Mouse (Mus musculus) spleen, adult 2 months (tissue): ENCODE data around the gene Antxr1. TPM values are rescaled to one million over a fixed set of nuclear protein-coding genes. Genes with fewer than 3 reads are reported as not detected.

Experiments
- DNase-seq, 2 experiments: peaks; one replicate each; pipeline versions ENCODE4 v3.0.0 to v3.0.0-alpha.2; 2012 to 2021; ENCODE audit warnings: low spot score in 2 of 2, low read depth in 1 of 2
- H3K27ac ChIP-seq: fragments of 200-500 bp; 2 replicates; pipeline ENCODE4 v1.5.1; 2012; ENCODE audit warnings: low read length, inconsistent platforms; ENCODE audit not compliant: insufficient read depth
- H3K27me3 ChIP-seq: fragments of 200-500 bp; 2 replicates; pipeline ENCODE4 v1.6.1; 2012; ENCODE audit warnings: mild to moderate bottlenecking, moderate library complexity, low read length, inconsistent platforms; ENCODE audit not compliant: control insufficient read depth, insufficient read depth
- H3K36me3 ChIP-seq: fragments of 200-500 bp; 2 replicates; pipeline ENCODE4 v1.6.1; 2012; ENCODE audit warnings: mild to moderate bottlenecking, low read length, inconsistent platforms; ENCODE audit not compliant: control insufficient read depth, insufficient read depth
- H3K4me1 ChIP-seq: fragments of 200-500 bp; 2 replicates; pipeline ENCODE4 v1.6.1; 2011; ENCODE audit warnings: inconsistent platforms; ENCODE audit not compliant: control insufficient read depth, insufficient read depth, insufficient read length
- H3K4me3 ChIP-seq: fragments of 200-500 bp; 2 replicates; pipeline ENCODE4 v1.5.1; 2011; ENCODE audit warnings: mild to moderate bottlenecking, inconsistent platforms; ENCODE audit not compliant: insufficient read depth, insufficient read length; ENCODE audit errors: extremely low read depth
- CTCF ChIP-seq: fragments of 200-500 bp; IDR thresholded peaks from 2 replicates; pipeline ENCODE4 v1.5.1; 2011; ENCODE audit warnings: mild to moderate bottlenecking, inconsistent platforms; ENCODE audit not compliant: insufficient read depth, insufficient read length, insufficient replicate concordance; ENCODE audit errors: extremely low read depth
- POLR2A ChIP-seq: fragments of 200-500 bp; IDR thresholded peaks from 2 replicates; pipeline ENCODE4 v1.6.1; 2011; ENCODE audit warnings: low read depth, low read length, inconsistent platforms
- WGBS: fragments of 180-500 bp; shearing (Covaris S2); methylation state at CpG from one replicate; pipeline ENCODE4 v1.1.7; 2018; 5-methylcytosine and 5-hydroxymethylcytosine counted together
- polyA plus RNA-seq: library from polyadenylated mRNA; depleted of rRNA; stranded (reverse); fragments of >200 nt; gene quantifications from 2 replicates; pipeline ENCODE4 v1.2.3, GENCODE M21; 2012

Antxr1 gene
- polyA plus RNA-seq, 1 experiment = 4.2 TPM

- no peaks in the 10 kb centered on the region for H3K27me3 ChIP-seq
Observed at GRCm38 (mm10) chr6:87133966-87134546, 201.6 kb downstream of the Antxr1 start.

DNA sequence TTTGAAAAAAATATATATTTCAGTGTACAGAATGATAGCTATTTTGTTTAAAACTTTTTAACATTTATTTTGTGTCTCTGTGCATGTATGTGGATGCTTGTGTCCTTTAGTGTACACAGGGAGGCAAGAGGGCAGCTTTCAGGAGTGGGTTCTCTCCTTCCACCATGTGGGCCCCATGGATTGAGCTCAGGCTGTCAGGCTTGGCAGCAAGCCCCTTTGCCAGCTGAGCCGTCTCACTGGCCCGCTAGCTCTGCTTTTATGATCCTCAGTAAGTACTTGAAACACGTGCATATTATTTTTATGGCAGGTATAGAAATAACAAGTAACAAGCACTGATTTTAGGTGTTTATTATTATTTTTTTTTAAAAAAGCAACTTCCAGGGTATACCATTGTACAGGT is 202.1 kb downstream of the Antxr1 start:
- Histone ChIP-seq H3K4me3 (no peak overlapping the region), H3K36me3 (no peaks in the 10 kb centered on the region), H3K27me3 (no peaks in the 10 kb centered on the region), H3K4me1 (no peaks in the 10 kb centered on the region), H3K27ac (no peak overlapping the region)
- WGBS = 96% methylated on average over 3 of the region's 3 CpGs
- TF ChIP-seq CTCF = no peak
- TF ChIP-seq POLR2A = no peak
- no peak for DNase-seq

More at GRCm38 (mm10) chr6:87133966-87134546, 201.6 kb downstream of the Antxr1 start:
- Histone ChIP-seq H3K4me1 (no peaks in the 10 kb centered on the region), H3K27ac (no peak overlapping the region), H3K36me3 (no peaks in the 10 kb centered on the region), H3K4me3 (no peak overlapping the region)
- WGBS = 89% methylated on average over 12 of the region's 12 CpGs
- TF ChIP-seq POLR2A (no peak), CTCF (no peak)
- no peak for DNase-seq

DNA sequence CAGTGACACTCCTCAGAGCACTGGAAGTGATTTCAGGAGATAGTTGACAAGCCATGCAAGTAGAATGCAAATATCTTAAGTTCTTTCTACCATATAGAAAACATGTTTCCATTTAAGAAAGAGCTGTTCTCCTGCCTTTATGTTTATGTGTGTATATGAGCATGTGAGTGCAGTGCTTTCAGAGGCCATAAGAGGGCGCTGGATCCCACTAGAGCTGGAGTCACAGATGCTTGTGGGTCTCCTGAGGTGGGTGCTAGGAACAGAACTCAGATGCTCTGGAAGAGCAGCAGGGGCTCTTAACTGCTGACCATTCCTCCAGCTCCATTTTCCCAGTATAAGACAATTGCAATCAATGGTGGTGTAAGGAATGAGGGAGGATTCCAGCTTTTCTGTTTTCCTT is 204.5 kb downstream of the Antxr1 start:
- WGBS = 84% methylated on average over 1 of the region's 1 CpGs
- no peak for TF ChIP-seq CTCF
- TF ChIP-seq POLR2A = no peak
- no peak for DNase-seq
- no peaks in the 10 kb centered on the region for H3K27me3 ChIP-seq
- H3K4me3 ChIP-seq = no peak overlapping the region
- H3K27ac ChIP-seq = 0 out of 2 replicates have a peak overlapping the region, but pooled peaks have one; percentile 16
- H3K36me3 ChIP-seq = no peaks in the 10 kb centered on the region
- peaks cover 12% of the 10 kb centered on the region; the same call in 1 of the 2 replicates for H3K4me1 ChIP-seq

GRCm38 (mm10) chr6:87130628-87131027 is 205.0 kb downstream of the Antxr1 start:
- no peaks in the 10 kb centered on the region for H3K27me3 ChIP-seq
- no peak for DNase-seq
- 73% methylated on average over 7 of the region's 7 CpGs for WGBS
- no peak overlapping the region for H3K4me3 ChIP-seq
- peaks cover 12% of the 10 kb centered on the region; the same call in 1 of the 2 replicates for H3K4me1 ChIP-seq
- H3K36me3 ChIP-seq = no peaks in the 10 kb centered on the region
- 0 out of 2 replicates have a peak overlapping the region, but pooled peaks have one; percentile 16 for H3K27ac ChIP-seq
- no peak for TF ChIP-seq CTCF

DNA sequence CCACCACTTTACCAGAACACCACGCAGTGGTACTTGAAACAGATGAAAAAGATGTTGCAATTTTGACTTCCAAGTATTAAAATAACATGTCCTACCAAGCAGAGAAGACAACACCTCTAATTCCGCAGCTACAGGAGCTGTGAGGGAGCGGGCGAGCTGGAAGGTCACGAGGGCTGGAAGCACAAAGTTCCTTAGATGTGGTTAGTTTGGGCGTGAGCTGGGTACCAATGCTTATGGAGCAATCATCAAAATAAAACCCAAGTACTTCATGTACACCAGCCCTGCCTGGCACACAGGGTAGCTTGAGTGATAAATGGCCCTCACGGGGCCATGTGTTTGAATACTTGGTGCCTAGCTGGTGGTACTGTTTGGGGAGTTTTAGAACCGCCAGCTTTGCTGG is 205.8 kb downstream of the Antxr1 start:
- H3K27me3 ChIP-seq = no peaks in the 10 kb centered on the region
- 0 out of 2 replicates have a peak overlapping the region, but pooled peaks have one; percentile 1 for H3K27ac ChIP-seq
- no peak for DNase-seq
- TF ChIP-seq POLR2A (no peak), CTCF (no peak)
- no peak overlapping the region for H3K4me3 ChIP-seq
- WGBS = 48% methylated on average over 8 of the region's 8 CpGs
- peaks cover 12% of the 10 kb centered on the region; the same call in 1 of the 2 replicates for H3K4me1 ChIP-seq
- H3K36me3 ChIP-seq = no peaks in the 10 kb centered on the region

DNA sequence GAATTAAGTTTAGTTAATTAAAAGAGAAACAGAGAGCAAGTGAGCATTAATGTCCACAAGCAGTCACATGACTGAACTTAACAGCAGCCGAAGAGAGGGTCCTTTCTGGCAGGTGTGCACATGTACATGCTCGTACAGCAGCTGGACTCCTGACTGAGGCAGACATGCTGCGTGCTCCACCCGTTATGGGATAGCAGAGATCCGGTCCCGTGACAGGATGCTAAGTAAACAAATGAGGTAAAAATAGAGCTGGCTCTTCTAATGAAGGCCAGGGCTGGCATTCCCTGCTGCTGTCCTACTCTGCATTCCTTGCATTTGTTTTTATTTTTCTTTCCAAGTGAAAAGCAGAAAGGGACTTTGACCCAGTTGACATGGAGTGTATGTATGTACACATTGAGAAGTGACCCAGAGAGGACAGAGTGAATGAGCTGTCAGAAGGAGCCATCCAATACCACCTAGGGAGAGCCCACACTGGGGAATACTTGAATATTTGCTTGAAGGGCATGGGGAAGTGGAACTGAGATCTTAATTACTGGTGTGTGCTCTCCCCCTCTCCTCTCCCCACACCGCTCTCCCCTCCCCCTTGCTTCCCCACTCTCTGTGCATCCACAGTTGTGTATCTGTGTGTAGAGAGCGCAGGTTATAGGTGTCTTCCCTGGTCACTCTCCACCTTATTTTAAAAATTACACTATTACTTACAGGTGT is 208.4 kb downstream of the Antxr1 start:
- H3K27ac ChIP-seq = peak overlapping the region; percentile 19
- H3K4me1 ChIP-seq = peaks cover 12% of the 10 kb centered on the region; the same call in 1 of the 2 replicates
- DNase-seq = peak; percentile 22 to 28
- WGBS = 58% methylated on average over 8 of the region's 8 CpGs
- TF ChIP-seq POLR2A (no peak), CTCF (no peak)
- no peaks in the 10 kb centered on the region for H3K27me3 ChIP-seq
- H3K4me3 ChIP-seq = no peak overlapping the region
- no peaks in the 10 kb centered on the region for H3K36me3 ChIP-seq

DNA sequence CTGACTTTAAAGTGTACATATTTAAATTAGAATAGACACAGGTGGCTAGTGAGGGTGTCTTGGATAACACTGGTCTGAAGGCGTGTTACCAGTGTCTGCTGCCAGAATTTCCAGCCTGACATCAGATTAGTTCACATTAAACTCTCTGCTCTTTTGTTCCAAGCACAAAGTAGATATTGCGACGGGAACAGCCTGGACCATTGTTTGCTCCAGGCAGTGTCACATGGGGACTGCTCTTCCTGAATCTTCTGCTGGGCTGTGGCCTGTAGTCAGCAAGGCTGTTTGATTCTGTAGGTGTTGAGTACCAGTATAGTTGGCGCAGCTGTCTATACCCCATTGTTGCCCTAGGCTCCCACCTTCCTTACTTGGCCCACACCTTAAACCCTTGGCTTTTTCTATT is 211.6 kb downstream of the Antxr1 start:
- DNase-seq = no peak
- no peaks in the 10 kb centered on the region for H3K36me3 ChIP-seq
- 89% methylated on average over 4 of the region's 4 CpGs for WGBS

More for the DNA sequence above, 211.6 kb downstream of the Antxr1 start:
- Histone ChIP-seq H3K4me1 (peaks cover 20% of the 10 kb centered on the region; the same call in 1 of the 2 replicates), H3K27ac (no peak overlapping the region), H3K4me3 (no peak overlapping the region), H3K27me3 (no peaks in the 10 kb centered on the region)
- TF ChIP-seq POLR2A (no peak), CTCF (no peak)
